Mouse (Mus musculus): ENCODE measurements around the gene Pde6h.
"Not testable (repeated sequence)": the region's sequence is repeated elsewhere in the genome, so short reads cannot be mapped to it uniquely, and the experiment has no call there.

The Pde6h gene

DNA sequence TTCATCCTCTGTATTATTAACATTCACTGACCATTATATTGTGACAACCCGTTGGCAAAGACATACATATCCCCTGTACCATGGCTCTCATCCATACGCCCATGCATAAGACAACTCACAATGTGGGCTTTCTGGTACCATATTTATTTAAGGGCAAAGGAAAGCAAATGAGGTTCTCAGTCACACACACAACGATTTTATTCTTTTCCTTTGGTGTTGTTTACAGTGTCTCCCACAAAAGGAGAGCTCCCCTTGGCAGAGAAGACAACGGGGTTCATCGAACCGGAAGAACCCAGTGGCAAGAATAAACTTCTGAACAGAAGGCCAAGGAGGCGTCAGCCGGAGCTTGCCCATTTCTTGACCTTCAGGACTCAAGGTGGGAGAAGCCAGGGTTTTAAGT, at the start of gene Pde6h:
Pde6h (plus strand) TSS at position 301 of the 400 bp plus-strand sequence.
- no peak for DNase-seq

- DNase-seq: peak; percentile 20
Observed at GRCm38 (mm10) chr6:136874599-136874998, 49.0 kb upstream of the Pde6h start.

GRCm38 (mm10) chr6:136875670-136876069, 48.0 kb upstream of the Pde6h start, which contains the start of gene Mgp:
Mgp (minus strand) TSS chr6:136875823.
- no peak for DNase-seq

DNA sequence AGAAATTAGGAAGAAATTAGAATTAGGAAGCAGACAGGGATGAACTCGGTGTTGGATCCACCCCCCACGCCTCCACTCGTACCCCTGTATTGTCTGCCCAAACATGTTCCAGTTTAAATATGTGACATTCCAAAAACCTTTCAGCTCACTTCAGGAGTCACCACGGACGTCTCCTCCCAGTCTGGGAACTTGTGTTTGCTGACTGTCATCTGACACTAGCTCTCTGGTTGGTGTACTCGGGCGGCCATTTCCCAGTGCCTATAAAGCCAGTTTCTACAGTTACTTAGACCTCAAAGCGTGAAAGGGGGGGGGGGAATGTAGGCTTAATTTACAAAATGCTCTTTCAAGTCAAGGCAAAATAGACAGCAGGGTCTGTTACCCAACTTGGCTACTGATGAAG, 42.0 kb upstream of the Pde6h start:
- no peak for DNase-seq

- DNase-seq: no peak
Observed at GRCm38 (mm10) chr6:136883431-136883915, 40.2 kb upstream of the Pde6h start.

DNA sequence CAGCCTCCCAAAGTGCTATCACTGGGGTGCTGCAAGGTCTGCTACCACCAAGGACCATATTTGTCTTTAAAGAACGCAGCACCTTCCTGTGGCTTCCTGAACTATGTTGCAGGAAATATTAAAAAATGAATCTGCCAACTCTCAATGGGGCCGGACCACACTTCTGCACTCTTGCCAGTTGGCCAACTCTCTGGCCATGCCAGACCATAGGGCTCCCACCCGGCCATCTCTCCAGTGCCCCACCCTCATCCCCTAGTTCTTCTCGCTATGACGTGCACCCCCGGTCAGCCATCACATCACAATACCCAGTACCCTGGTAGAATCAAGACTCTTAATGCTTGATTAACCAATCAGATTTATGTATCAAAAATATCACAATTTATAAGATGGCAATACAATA, 39.7 kb upstream of the Pde6h start:
- no peak for DNase-seq

GRCm38 (mm10) chr6:136884766-136885165, 38.9 kb upstream of the Pde6h start:
- not testable (repeated sequence) for DNase-seq

GRCm38 (mm10) chr6:136887854-136888253, 35.8 kb upstream of the Pde6h start:
- no peak for DNase-seq

DNA sequence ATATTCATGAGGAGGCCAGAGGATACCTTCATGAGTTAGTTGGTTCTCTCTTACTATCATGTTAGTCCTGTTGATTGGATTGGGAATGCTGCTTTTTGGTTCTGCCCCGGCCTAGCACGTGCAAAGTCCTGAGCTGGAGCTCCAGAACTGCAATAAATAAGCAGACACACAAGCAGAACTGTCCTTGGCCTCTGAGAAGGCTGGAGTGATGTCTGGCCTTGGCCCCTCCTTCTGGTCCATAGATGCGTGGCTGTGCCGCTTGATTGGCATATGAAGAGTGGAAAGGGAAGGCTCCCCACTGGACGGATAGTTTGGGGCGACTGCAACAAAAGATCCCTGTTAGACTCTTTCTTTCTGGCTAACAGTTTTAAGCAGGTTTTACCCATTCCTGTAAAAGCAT, 34.6 kb upstream of the Pde6h start:
- no peak for DNase-seq

GRCm38 (mm10) chr6:136889554-136889953, 34.1 kb upstream of the Pde6h start:
- DNase-seq: no peak

DNA sequence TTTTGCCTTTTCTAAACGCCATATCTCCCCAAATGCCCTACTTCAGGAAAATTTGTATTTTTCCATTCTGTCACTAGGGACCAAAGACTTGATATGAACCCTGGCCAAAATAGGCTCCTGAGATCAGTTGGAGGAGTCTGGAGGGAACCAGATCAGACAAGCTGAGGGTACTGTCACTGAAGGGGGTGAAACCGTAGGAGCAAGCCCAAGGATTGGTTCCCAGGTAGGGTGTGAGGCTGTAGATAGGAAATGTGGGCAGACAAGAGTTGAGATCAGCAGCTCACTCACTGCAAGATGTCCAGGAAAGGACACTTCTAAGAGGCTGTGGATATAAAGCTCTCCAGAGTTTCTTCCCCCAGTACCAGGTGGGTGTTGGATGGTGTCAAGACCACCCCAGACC, 31.6 kb upstream of the Pde6h start:
- DNase-seq: no peak

DNA sequence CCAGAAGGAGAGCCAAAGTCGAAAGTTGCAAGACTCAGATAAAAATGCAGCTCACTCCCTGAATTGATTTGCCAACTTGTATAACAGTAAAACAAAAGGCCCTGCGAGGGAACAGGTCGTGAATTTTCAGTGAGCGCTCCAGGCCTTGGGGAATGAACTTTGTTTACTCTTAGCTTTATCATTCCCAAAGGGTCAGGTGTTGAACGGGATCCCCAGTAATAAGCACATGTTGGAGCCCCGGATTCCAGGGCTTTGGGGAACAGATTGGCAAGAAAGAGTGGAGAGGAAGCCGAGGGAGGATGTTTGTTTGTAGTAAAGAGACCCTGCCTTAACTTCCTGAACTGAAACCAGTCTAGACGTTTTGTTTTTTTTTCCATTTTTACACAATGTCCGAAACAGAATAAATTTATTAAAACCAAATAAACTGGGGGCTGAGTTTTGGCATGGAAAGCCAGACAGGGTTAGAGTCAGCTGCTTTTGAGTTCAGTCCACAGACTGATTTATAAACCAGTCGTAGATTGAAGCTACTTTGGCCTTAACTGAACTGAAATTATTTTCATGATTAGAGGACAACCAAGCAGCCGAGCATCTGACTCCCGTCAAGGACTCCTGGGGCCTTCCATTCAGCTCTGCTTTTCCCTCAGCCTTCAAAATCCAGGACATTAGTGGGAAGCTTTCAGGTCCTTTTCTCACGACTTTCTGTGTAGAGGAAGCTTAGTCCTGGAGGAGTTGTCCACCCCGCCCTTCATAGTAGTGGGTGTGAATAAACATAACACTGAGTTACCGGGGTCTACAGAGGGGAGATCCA, 28.9 kb upstream of the Pde6h start:
- DNase-seq: no peak

DNA sequence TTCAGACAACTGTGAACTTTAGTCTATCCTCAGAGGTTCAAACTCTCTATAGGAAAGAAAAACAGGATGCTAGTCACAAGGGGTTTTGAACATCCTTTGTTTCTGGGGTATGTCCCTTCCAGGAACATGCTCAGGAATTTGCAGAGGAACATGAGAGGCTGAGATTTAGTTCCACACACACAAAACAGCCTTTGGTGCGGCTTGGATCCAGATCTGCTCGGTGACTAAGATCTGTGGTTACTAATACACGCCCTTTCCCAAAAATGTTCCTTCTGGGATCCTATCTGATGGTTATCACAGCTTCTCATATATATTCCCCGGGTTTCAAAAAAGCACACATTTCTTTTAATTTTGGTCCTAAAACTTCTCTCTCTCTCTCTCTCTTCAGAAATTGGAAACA, 25.8 kb upstream of the Pde6h start:
- DNase-seq: no peak

- DNase-seq: no peak
Observed at GRCm38 (mm10) chr6:136898222-136898621, 25.4 kb upstream of the Pde6h start.

DNA sequence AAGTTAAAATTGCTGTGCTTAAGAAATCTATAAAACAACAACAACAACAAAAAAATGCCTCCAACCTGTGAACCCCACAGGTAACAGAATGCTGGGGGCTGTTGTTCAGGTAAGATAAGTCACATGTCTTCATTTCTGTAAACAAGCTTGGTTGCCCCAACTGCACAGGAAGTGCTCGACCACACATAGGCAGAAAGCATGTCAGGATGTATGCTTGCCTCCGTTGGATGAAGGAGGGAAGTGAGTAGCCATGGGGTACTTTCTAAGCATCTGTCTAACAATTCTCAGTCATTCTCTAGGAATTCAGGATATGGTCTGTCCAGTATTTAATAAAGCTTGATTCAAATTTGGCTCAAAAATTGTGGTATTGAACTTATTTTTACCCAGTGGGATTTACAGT, 24.7 kb upstream of the Pde6h start:
- no peak for DNase-seq

GRCm38 (mm10) chr6:136900369-136901009, 23.1 kb upstream of the Pde6h start:
- DNase-seq: no peak

DNA sequence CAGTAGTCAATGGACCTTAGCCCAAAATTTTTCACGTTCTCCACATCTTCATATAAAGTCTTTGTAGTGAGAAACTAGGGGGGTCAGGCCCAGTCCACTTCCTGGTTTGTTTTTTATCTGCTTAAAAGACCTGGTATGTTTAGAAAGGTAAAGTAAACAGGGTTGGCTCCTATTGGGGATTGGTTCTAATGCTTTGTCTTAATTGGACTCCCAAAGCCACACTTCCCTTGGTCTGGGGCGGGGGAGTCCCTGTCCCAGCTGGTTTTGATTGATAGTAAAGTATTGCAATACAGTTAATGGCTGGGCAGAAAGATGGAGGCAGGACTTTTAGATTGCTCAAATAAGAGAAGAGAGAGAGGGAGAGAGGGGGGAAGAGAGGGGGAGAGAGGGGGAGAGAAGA, 22.6 kb upstream of the Pde6h start:
- DNase-seq: no peak

DNA sequence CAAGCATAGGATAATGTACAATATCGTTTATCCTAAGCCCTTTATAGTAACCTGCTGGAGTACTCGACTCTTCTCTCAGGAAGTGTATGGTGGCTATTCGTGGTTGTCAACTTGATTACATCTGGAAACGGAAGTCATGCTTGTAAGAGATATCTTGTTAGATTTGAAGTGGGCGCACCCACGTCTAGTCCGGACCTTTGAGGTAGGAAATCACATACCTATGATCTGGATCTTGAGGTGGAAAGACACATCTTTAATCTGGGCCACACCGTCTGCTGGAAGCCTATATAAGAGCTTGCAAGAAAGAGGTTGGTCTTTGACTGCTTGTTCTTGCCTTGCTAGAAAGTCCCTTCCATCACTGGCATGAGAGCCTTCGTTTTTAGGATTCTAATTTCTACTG, 21.1 kb upstream of the Pde6h start:
- DNase-seq: no peak

DNA sequence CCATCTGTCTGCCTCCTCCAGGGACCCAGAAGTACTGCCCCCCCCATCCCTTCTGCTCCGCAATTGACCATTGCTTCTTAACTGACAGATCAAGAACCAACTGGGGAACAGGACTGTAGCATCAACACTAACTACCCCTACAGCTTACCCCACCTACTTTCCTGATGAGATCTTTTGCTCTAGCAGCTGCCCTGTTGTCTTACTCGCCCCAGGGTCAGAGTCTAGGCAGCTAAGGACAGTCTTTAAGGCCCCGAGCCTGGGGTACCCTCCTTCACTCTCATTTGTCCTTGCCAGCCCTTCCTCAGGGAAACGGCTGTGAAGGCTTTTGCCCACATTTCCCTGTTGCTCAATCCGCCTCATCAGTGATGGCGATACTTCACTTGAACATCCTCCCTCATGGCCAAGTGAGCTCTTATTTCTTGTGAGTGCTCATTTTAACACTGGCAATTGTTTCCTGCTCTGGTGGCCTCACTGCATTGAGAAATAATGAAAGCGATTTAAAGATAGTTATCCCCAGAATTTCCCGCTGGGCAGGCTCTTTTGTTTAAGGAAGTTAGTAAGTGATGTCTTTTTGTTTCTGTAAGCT, 19.7 kb upstream of the Pde6h start:
- no peak for DNase-seq

GRCm38 (mm10) chr6:136906283-136906936, 17.2 kb upstream of the Pde6h start:
- no peak for DNase-seq

GRCm38 (mm10) chr6:136906937-136907293, 16.7 kb upstream of the Pde6h start:
- DNase-seq: no peak

DNA sequence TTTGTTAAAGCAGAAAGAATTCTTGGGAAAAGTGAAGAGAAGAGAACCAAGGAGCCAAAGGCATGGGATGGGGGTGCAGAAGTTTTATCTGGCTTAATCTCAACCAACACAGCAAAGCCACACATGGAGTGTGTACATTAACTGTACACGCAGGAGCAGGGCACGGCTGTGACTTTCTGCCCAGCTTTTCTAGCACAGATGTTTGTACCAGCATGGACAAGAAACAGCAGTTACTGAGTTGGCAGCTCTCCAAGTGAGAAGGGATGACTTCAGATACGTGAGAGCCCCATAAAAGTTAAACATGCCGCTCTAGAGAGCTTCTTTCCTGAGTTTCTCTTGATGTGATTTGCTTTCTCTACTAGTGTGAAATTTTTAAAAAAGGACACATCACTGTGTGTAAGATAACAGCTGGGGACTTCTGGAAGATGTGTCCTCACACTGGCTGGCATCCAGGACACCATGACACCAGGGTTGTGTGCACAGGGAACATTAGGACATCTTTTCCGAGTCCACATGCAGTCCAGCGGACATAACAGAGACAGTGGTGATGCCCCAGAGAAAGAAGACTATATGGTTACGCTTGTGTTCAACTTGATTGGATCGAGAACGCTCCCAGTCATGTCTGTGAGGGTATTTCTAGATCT, 13.3 kb upstream of the Pde6h start:
- no peak for DNase-seq

DNA sequence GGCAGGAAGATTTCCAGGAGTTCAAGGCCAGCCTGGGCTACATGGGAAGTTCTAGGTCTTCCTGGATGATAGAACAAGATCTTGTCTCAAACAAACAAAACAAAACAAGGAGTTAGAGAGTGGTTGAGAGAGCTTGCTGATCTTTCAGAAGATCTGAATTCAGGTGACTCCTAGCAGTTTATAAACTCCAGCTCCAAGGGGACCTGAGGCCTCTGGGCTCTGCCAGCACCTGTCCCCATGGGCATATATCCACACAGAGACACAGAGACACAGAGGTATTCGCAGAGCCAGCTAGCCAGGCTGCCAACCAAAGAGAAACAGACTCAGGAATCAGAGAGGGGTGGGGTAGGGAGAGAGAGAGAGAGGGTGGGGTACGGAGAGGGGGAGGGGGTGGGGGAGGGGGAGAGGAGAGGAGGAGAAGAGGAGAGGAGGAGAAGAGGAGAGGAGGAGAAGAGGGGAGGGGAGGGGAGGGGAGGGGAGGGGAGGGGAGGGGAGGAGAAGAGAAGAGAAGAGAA, 10.8 kb upstream of the Pde6h start:
- no peak for DNase-seq
